Mouse (Mus musculus): Measurements from ENCODE around the gene Hdc. TPM values are rescaled to one million over a fixed set of nuclear protein-coding genes. Genes with fewer than 3 reads are reported as not detected.

Hdc gene
- 0.58 and 0.97 TPM in 2 replicates for polyA plus RNA-seq (2015; fragmentation: Nextera tagmentation; extraction: Ambion mirVana)

- Histone ChIP-seq H3K4me1 (replicated peaks) (peaks cover 4% of the 10 kb centered on the region; the same call in 1 of the 2 replicates), H3K27me3 (no peaks in the 10 kb centered on the region), H3K27ac (no peak within 1 kb of the TSS), H3K9me3 (no peaks in the 10 kb centered on the region), H3K4me3 (replicated peaks) (no peak within 1 kb of the TSS), H3K4me2 (replicated peaks) (no peak within 1 kb of the TSS), H3K9ac (replicated peaks) (0 out of 2 replicates have a peak within 1 kb of the TSS, but pooled peaks have one; percentile 19), H3K36me3 (no peaks in the 10 kb centered on the region)
- no peak for ATAC-seq
- WGBS = 76% methylated on average over 14 of the region's 14 CpGs
Measured at GRCm38 (mm10) chr2:126619249-126619704, at the start of gene Hdc. Gene Hdc, minus strand, starts transcription at chr2:126619299.

GRCm38 (mm10) chr2:126668621-126669252, 49.6 kb upstream of the Hdc start:
- Histone ChIP-seq H3K27me3 (no peaks in the 10 kb centered on the region), H3K4me1 (replicated peaks) (peaks cover 25% of the 10 kb centered on the region), H3K36me3 (no peaks in the 10 kb centered on the region), H3K9ac (replicated peaks) (no peak overlapping the region), H3K9me3 (no peaks in the 10 kb centered on the region), H3K4me3 (replicated peaks) (no peak overlapping the region), H3K4me2 (replicated peaks) (no peak overlapping the region), H3K27ac (no peak overlapping the region)
- WGBS = 94% methylated on average over 5 of the region's 5 CpGs
- ATAC-seq = no peak

- 96% methylated on average over 3 of the region's 3 CpGs for WGBS
- no peak overlapping the region for H3K4me3 ChIP-seq (replicated peaks)
Measured at GRCm38 (mm10) chr2:126665984-126666383, 46.9 kb upstream of the Hdc start.

GRCm38 (mm10) chr2:126663481-126663880, 44.4 kb upstream of the Hdc start:
- 64% methylated on average over 4 of the region's 4 CpGs for WGBS

More at GRCm38 (mm10) chr2:126665984-126666383, 46.9 kb upstream of the Hdc start:
- Histone ChIP-seq H3K9ac (replicated peaks) (no peak overlapping the region), H3K4me2 (replicated peaks) (no peak overlapping the region), H3K4me1 (replicated peaks) (no peaks in the 10 kb centered on the region), H3K27me3 (no peaks in the 10 kb centered on the region), H3K9me3 (no peaks in the 10 kb centered on the region), H3K36me3 (no peaks in the 10 kb centered on the region), H3K27ac (no peak overlapping the region)
- ATAC-seq = no peak

GRCm38 (mm10) chr2:126652929-126653328, 33.8 kb upstream of the Hdc start:
- H3K9ac ChIP-seq (replicated peaks) = no peak overlapping the region
- no peaks in the 10 kb centered on the region for H3K27me3 ChIP-seq
- no peaks in the 10 kb centered on the region for H3K4me1 ChIP-seq (replicated peaks)
- H3K9me3 ChIP-seq = no peaks in the 10 kb centered on the region
- WGBS = 81% methylated on average over 4 of the region's 4 CpGs
- H3K36me3 ChIP-seq = peaks cover 42% of the 10 kb centered on the region
- no peak overlapping the region for H3K4me3 ChIP-seq (replicated peaks)
- H3K27ac ChIP-seq = no peak overlapping the region
- no peak for ATAC-seq
- H3K4me2 ChIP-seq (replicated peaks) = no peak overlapping the region

More at GRCm38 (mm10) chr2:126663481-126663880, 44.4 kb upstream of the Hdc start:
- no peaks in the 10 kb centered on the region for H3K9me3 ChIP-seq
- H3K4me1 ChIP-seq (replicated peaks) = no peaks in the 10 kb centered on the region
- H3K36me3 ChIP-seq = no peaks in the 10 kb centered on the region
- no peak overlapping the region for H3K4me2 ChIP-seq (replicated peaks)
- H3K27me3 ChIP-seq = no peaks in the 10 kb centered on the region
- ATAC-seq = no peak
- H3K4me3 ChIP-seq (replicated peaks) = no peak overlapping the region
- H3K9ac ChIP-seq (replicated peaks) = no peak overlapping the region
- H3K27ac ChIP-seq = no peak overlapping the region

- Histone ChIP-seq H3K27ac (no peak overlapping the region), H3K27me3 (no peaks in the 10 kb centered on the region), H3K4me3 (replicated peaks) (no peak overlapping the region), H3K4me1 (replicated peaks) (no peaks in the 10 kb centered on the region), H3K9me3 (no peaks in the 10 kb centered on the region), H3K9ac (replicated peaks) (no peak overlapping the region), H3K36me3 (peaks cover 62% of the 10 kb centered on the region), H3K4me2 (replicated peaks) (no peak overlapping the region)
- no peak for ATAC-seq
- WGBS = 94% methylated on average over 3 of the region's 3 CpGs
Measured at GRCm38 (mm10) chr2:126647762-126648161, 28.7 kb upstream of the Hdc start.

GRCm38 (mm10) chr2:126646461-126646860, 27.4 kb upstream of the Hdc start:
- Histone ChIP-seq H3K4me3 (replicated peaks) (no peak overlapping the region), H3K9me3 (no peaks in the 10 kb centered on the region), H3K27me3 (no peaks in the 10 kb centered on the region), H3K9ac (replicated peaks) (no peak overlapping the region), H3K36me3 (peaks cover 56% of the 10 kb centered on the region), H3K4me2 (replicated peaks) (no peak overlapping the region), H3K4me1 (replicated peaks) (no peaks in the 10 kb centered on the region), H3K27ac (no peak overlapping the region)
- ATAC-seq = no peak
- WGBS = 94% methylated on average over 5 of the region's 5 CpGs

GRCm38 (mm10) chr2:126644768-126645167, 25.7 kb upstream of the Hdc start:
- H3K4me1 ChIP-seq (replicated peaks) = no peaks in the 10 kb centered on the region
- no peak overlapping the region for H3K4me2 ChIP-seq (replicated peaks)
- H3K27ac ChIP-seq = no peak overlapping the region
- H3K4me3 ChIP-seq (replicated peaks) = no peak overlapping the region
- H3K27me3 ChIP-seq = no peaks in the 10 kb centered on the region
- WGBS = 97% methylated on average over 1 of the region's 1 CpGs
- H3K9me3 ChIP-seq = no peaks in the 10 kb centered on the region
- H3K36me3 ChIP-seq = peaks cover 62% of the 10 kb centered on the region
- ATAC-seq = no peak
- H3K9ac ChIP-seq (replicated peaks) = no peak overlapping the region

- Histone ChIP-seq H3K9ac (replicated peaks) (no peak overlapping the region), H3K27me3 (no peaks in the 10 kb centered on the region), H3K9me3 (no peaks in the 10 kb centered on the region), H3K4me3 (replicated peaks) (no peak overlapping the region), H3K27ac (no peak overlapping the region), H3K4me1 (replicated peaks) (no peaks in the 10 kb centered on the region), H3K4me2 (replicated peaks) (no peak overlapping the region), H3K36me3 (peaks cover 62% of the 10 kb centered on the region)
- no peak for ATAC-seq
- 91% methylated on average over 2 of the region's 2 CpGs for WGBS
Measured at GRCm38 (mm10) chr2:126640298-126640697, 21.2 kb upstream of the Hdc start.

GRCm38 (mm10) chr2:126635939-126636823, 17.1 kb upstream of the Hdc start:
- no peak for ATAC-seq
- Histone ChIP-seq H3K27me3 (no peaks in the 10 kb centered on the region), H3K9ac (replicated peaks) (no peak overlapping the region), H3K36me3 (peaks cover 53% of the 10 kb centered on the region), H3K4me2 (replicated peaks) (no peak overlapping the region), H3K9me3 (no peaks in the 10 kb centered on the region), H3K4me1 (replicated peaks) (no peaks in the 10 kb centered on the region), H3K27ac (no peak overlapping the region), H3K4me3 (replicated peaks) (no peak overlapping the region)
- 90% methylated on average over 12 of the region's 12 CpGs for WGBS

GRCm38 (mm10) chr2:126633165-126633564, 14.1 kb upstream of the Hdc start:
- no peaks in the 10 kb centered on the region for H3K27me3 ChIP-seq
- H3K4me3 ChIP-seq (replicated peaks) = no peak overlapping the region
- peaks cover 39% of the 10 kb centered on the region for H3K36me3 ChIP-seq
- no peaks in the 10 kb centered on the region for H3K9me3 ChIP-seq
- no peak overlapping the region for H3K9ac ChIP-seq (replicated peaks)
- 87% methylated on average over 2 of the region's 2 CpGs for WGBS
- no peak overlapping the region for H3K4me2 ChIP-seq (replicated peaks)
- no peak overlapping the region for H3K27ac ChIP-seq
- H3K4me1 ChIP-seq (replicated peaks) = no peaks in the 10 kb centered on the region
- no peak for ATAC-seq

- H3K9ac ChIP-seq (replicated peaks) = no peak overlapping the region
- peaks cover 30% of the 10 kb centered on the region for H3K36me3 ChIP-seq
- WGBS = 92% methylated on average over 9 of the region's 9 CpGs
- no peak overlapping the region for H3K4me3 ChIP-seq (replicated peaks)
- no peak overlapping the region for H3K4me2 ChIP-seq (replicated peaks)
- no peaks in the 10 kb centered on the region for H3K27me3 ChIP-seq
- H3K27ac ChIP-seq = no peak overlapping the region
- H3K4me1 ChIP-seq (replicated peaks) = no peaks in the 10 kb centered on the region
- ATAC-seq = no peak
- no peaks in the 10 kb centered on the region for H3K9me3 ChIP-seq
Measured at GRCm38 (mm10) chr2:126628455-126628995, 9.4 kb upstream of the Hdc start.

Measured in midbrain, embryonic 13.5 days (tissue).